Mouse (Mus musculus) lung, postnatal 0 days (tissue): ENCODE results near the gene Glul.

ENCODE experiments used
- CTCF ChIP-seq: IDR thresholded peaks from 2 replicates; pipeline ENCODE4 v1.5.1; 2016; ENCODE audit warnings: antibody characterized with exemption, mild to moderate bottlenecking
- EP300 ChIP-seq: IDR thresholded peaks from 2 replicates; pipeline ENCODE4 v1.6.1; 2016; ENCODE audit warnings: antibody characterized with exemption, mild to moderate bottlenecking, control low read depth

- TF ChIP-seq CTCF, result no peak
- no peak for TF ChIP-seq EP300
Measured at GRCm38 (mm10) chr1:153946971-153947370, 47.2 kb downstream of the Glul start.
